Mouse (Mus musculus): ENCODE results near the gene Bsph1. TPM values are rescaled to one million over a fixed set of nuclear protein-coding genes. Genes with fewer than 3 reads are reported as not detected.
A peak's percentile ranks its signal among the peaks of the same experiment; 100 is the strongest.
"Not testable (repeated sequence)": the region's sequence is repeated elsewhere in the genome, so short reads cannot be mapped to it uniquely, and the experiment has no call there.

Bsph1 gene
- not detected in 2 replicates for polyA plus RNA-seq (2014; fragmentation: Nextera tagmentation; extraction: Ambion mirVana)

DNA sequence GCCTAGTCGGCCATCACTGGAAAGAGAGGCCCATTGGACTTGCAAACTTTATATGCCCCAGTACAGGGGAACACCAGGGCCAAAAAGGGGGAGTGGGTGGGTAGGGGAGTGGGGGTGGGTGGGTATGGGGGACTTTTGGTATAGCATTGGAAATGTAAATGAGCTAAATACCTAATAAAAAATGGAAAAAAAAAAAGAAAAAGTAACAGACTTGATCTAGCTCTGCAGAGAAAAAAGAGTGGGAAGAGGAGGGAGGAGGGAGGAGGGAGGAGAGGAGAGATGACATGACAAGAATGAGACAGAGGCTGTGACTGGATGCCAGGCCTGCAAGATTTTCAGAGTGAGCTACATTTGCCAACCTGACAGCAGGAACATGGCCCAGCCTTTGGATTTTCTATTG lies at the start of gene Bsph1:
Gene Bsph1, plus strand, starts transcription at position 301 of the 400 bp plus-strand sequence.
- H3K27me3 ChIP-seq (ENCODE audit: insufficient read depth, low read length); H3K27ac ChIP-seq (ENCODE audit: low read depth); H3K4me2 ChIP-seq; H3K36me3 ChIP-seq (ENCODE audit: insufficient read depth); H3K9me3 ChIP-seq (ENCODE audit: low read depth, low read length); H3K4me1 ChIP-seq (ENCODE audit: insufficient read depth); H3K9ac ChIP-seq; H3K4me3 ChIP-seq (ENCODE audit: low read depth, low read length); DNase-seq; ATAC-seq (ENCODE audit: insufficient read depth): not testable (repeated sequence)
- WGBS, result 67% methylated on average over 1 of the region's 1 CpGs

DNA sequence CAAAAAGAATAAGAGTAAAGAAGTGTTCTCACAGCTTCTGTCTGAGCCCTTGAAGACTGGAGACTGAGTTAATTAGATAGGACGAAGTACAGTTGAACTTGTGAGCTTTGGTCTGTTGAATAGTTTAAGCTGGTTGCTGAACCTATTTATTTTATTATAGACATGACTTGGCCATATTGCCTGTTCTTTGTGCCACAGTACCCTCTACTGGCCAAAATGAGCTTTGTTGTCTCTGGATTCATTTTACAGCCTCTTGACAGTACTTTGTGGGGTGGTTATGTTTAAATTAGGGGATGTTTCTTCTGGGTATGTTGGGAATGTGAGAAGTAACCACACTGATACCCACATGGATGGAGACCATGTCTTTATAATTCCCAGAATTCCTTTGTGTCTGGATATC lies 60.9 kb downstream of the Bsph1 start:
- ATAC-seq (ENCODE audit: insufficient read depth), result no peak
- no peak overlapping the region for H3K4me2 ChIP-seq
- H3K9me3 ChIP-seq (ENCODE audit: low read depth, low read length), result no peaks in the 10 kb centered on the region
- no peaks in the 10 kb centered on the region for H3K27me3 ChIP-seq (ENCODE audit: insufficient read depth, low read length)
- no peak overlapping the region for H3K9ac ChIP-seq
- peak; percentile 6 for DNase-seq
- H3K27ac ChIP-seq (ENCODE audit: low read depth), result no peak overlapping the region
- H3K36me3 ChIP-seq (ENCODE audit: insufficient read depth), result no peaks in the 10 kb centered on the region
- WGBS, result 70% methylated on average over 1 of the region's 1 CpGs
- H3K4me1 ChIP-seq (ENCODE audit: insufficient read depth), result no peaks in the 10 kb centered on the region
- no peak overlapping the region for H3K4me3 ChIP-seq (ENCODE audit: low read depth, low read length)
- 0 out of 2 replicates have a peak, but pooled peaks have one; percentile 8 for TF ChIP-seq CTCF (IDR thresholded peaks at IDR 0.05; ENCODE audit: low read depth)

Other genes with a start within 250 kb of the Bsph1 start
- not detected in 2 replicates for gene Vmn1r89, start 237.8 kb upstream of the Bsph1 start, polyA plus RNA-seq (2014; fragmentation: Nextera tagmentation; extraction: Ambion mirVana)
- gene Lig1, start 173.6 kb upstream of the Bsph1 start, polyA plus RNA-seq (2014; fragmentation: Nextera tagmentation; extraction: Ambion mirVana), result 122 and 135 TPM in 2 replicates
- gene Zswim9, start 172.1 kb upstream of the Bsph1 start, polyA plus RNA-seq (2014; fragmentation: Nextera tagmentation; extraction: Ambion mirVana), result 8.1 and 10.2 TPM in 2 replicates
- 1.5 and 1.6 TPM in 2 replicates for gene Pla2g4c, start 126.2 kb upstream of the Bsph1 start, polyA plus RNA-seq (2014; fragmentation: Nextera tagmentation; extraction: Ambion mirVana)
- gene Cabp5, start 52.7 kb upstream of the Bsph1 start, polyA plus RNA-seq (2014; fragmentation: Nextera tagmentation; extraction: Ambion mirVana), result not detected in 2 replicates
- not detected in 2 replicates for gene Bsph2, start 120.2 kb downstream of the Bsph1 start, polyA plus RNA-seq (2014; fragmentation: Nextera tagmentation; extraction: Ambion mirVana)
- gene Sult2a5, start 173.1 kb downstream of the Bsph1 start, polyA plus RNA-seq (2014; fragmentation: Nextera tagmentation; extraction: Ambion mirVana), result not detected in 2 replicates

Data from lung, embryonic 14.5 days (tissue).